Mouse (Mus musculus) ZHBTc4 (cell line): ENCODE data around the gene Lrrc66.
A peak's percentile ranks its signal among the peaks of the same experiment; 100 is the strongest.
"Not testable (repeated sequence)": the region's sequence is repeated elsewhere in the genome, so short reads cannot be mapped to it uniquely, and the experiment has no call there.

ENCODE experiments used
- DNase-seq: peaks from one replicate; pipeline ENCODE4 v3.0.0-alpha.2; 2011; ENCODE audit warnings: low read depth, low spot score

Lrrc66 gene

GRCm38 (mm10) chr5:73613296-73613695 is 19.0 kb downstream of the Lrrc66 start:
- no peak for DNase-seq

DNA sequence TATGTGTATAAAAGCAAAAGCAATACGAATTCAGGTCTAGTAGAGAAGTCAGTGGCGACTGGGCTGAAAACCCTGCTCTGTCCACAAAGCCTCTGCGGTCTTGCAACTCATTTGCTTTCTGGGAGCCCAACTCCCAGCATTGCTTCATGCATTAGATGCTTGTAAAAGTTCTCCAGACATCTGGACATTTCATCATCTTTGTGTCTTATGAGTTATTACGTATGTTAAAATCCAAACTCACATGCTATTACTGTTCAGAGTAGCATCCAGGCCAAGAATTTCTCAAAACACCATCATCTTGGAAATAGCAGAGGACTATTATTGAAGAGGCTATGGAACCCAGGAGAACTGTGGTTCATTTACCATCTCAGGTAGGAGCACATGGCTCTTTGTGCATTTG is 21.3 kb downstream of the Lrrc66 start:
- DNase-seq, result no peak

- no peak for DNase-seq
Measured at GRCm38 (mm10) chr5:73604964-73605363, 27.4 kb downstream of the Lrrc66 start.

GRCm38 (mm10) chr5:73604542-73604941 is 27.8 kb downstream of the Lrrc66 start:
- no peak for DNase-seq

GRCm38 (mm10) chr5:73602865-73603264 is 29.5 kb downstream of the Lrrc66 start:
- no peak for DNase-seq

DNA sequence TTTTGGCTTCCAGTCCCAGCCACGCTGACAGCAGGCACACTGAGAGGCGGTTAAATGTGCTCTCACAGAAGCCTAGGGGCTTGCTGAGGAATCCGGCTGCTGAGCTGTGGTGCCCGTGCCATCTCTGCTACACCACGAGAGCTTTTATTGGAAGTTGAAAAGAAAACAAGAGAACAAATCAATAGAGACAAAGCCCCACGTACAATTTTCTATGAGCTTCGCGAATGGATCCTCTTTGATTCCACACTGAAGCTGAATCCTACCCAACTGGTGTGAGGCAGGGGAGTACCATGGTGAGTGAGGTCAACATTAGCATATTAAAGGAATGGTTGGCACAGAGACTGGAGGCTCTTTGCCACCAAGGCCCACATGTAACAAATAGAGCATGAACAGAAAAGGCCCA is 31.0 kb downstream of the Lrrc66 start:
- no peak for DNase-seq

DNA sequence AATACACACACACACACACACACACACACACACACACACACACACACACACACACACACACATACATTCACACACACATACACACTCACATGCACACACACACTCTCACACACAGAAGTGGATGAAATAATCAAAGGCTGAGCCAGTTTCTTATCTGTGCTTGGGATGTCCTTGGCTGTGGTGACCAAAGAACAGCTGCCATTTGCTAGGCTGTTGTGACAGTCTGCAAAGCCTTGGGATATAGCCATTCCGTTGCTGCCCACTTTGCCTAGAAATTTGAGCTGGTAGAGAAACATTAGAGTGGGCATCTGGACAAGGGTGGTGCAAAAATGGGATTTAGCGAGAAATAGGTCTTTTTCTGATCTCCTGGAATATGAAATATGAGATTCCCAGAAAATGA is 32.3 kb downstream of the Lrrc66 start:
- DNase-seq, result no peak

DNA sequence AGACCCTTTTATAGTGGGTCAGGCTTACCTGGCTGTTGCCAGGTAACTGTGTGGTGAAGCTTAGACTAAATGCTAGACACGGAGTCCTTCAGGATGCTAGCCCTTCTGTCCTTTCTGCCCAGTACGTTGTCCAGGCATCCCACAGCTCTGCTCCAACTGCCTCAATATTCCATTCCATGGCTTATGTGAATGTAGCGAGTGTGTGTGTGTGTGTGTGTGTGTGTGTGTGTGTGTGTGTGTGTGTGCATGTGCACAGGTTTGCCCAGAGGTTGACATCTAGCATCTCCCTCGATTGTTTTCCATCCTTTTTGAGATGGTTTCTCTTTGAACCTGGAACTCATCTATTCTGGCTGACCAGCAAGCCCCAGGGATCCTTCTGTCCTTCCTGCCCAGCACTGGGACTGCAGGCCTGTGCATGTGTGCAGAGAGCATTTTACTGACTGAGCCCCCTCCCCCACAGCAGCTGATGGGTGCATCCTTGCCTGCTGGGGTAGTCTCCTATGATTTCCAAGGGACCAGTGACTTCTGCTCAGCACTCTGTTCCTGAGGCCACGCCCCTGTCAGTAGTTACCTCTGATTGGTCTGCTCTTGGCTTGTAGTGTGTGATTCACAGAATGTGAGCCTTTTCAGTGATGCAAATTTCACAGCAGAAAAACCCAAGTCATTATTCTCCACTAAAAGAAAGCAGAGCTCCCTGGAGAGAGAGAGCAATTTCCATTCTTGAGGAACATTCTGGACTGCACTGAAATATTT is 33.2 kb downstream of the Lrrc66 start:
- DNase-seq, result peak; percentile 59

GRCm38 (mm10) chr5:73587119-73587518 is 45.2 kb downstream of the Lrrc66 start:
- no peak for DNase-seq

- DNase-seq, result no peak
Measured at GRCm38 (mm10) chr5:73586597-73586996, 45.7 kb downstream of the Lrrc66 start.

DNA sequence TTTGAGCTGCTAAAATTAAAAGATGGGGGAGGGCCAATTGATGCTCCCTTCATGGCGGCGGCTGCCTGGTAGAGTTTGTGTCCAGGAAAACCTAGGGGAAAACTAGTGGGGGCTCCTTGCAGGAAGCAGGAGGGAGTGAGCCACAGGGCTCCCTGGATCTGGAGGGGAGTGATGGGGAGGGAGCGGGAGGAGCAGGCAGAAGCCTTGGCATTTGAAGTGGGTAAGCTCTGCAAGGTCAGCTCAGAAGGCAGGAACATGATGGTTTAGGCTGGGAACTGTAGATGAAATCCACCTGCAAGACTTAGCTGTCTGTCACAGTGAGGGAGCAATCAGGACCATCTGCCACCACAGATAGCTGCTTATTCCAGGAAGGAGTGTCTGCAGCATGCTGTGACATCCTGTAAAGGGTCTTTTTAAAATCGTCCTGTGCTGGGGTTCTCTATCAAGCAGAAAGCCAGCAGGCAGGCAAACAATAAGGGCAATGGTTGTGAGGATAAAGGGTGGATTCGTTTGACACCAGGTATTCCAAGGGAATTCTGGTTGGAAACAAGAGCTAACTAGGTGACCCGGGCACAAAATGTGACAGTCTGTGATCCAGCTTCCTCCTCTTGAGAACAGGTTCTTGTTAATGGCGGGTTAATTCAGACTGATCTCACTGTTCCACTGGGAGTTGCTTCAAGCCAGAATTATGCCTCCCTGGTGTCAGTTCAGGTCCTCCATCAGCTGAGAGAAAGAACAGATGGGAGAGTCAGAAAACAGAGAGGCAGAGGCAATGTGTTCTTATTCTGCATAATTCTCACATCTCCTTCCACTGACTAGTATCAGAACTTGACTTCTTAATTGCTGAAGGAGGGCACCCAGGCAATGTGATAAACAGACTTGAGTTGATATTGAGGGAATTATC is 46.9 kb downstream of the Lrrc66 start:
- no peak for DNase-seq

- not testable (repeated sequence) for DNase-seq
Measured at GRCm38 (mm10) chr5:73584011-73584410, 48.3 kb downstream of the Lrrc66 start.

- no peak for DNase-seq
Measured at GRCm38 (mm10) chr5:73578131-73578530, 54.2 kb downstream of the Lrrc66 start.

DNA sequence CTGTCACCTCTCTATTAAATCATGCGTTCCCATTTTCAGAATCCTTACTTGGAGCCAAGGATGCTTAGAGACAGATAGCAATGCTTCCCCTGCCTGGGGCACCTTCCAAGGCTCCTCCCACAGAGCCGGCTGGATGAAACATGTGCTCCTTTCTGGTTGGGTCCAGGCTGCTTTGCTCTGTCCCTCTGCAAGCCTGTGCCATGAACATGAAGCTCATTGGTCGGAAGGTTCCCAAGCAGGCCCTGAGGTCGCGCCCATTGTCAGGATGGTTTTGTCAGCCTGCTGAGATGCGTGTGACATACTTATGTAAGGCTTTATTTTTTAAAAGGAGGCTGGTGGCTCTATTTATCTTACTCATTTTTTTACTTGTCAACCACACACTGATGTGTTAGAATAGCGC is 55.6 kb downstream of the Lrrc66 start:
- DNase-seq, result no peak

- DNase-seq, result no peak
Measured at GRCm38 (mm10) chr5:73574616-73575015, 57.7 kb downstream of the Lrrc66 start.

DNA sequence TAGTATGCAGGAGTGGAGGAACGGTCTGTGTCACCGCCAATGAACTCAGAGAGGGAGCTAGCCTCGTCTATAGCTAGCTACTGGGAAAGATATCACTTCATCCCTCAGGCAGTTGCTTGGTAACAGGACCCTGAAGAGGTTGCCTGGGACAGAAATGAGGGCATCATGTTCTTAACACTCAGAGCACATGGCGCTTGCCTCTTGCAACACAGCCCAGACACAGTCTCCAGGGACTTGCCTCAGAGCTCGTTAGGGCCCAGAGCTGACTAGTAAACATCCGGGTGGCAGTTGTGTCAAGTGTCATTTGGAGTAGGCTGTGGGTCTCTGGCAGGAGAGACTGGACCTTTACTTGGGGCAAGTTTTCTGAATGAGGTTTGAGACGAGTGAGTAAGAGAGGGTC is 58.5 kb downstream of the Lrrc66 start:
- DNase-seq, result no peak

DNA sequence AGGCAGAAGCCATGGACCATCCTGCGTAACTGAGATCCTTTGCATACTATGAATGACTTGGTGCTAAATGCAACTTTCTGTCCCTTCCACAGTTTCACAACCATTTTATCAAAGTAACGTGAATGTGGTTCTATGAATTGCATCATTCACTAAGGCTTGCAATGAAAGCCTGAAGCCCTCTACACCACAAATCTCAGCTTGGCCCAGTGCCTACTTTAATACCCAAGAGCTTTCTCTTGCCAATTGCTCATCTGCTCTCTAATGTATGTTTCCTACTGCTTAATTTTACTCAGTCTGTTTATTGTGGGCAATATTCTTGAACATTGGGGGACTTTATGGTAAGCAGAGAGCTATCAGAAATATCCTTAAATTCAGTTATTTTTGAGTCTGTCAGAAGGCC is 59.5 kb downstream of the Lrrc66 start:
- DNase-seq, result no peak

DNA sequence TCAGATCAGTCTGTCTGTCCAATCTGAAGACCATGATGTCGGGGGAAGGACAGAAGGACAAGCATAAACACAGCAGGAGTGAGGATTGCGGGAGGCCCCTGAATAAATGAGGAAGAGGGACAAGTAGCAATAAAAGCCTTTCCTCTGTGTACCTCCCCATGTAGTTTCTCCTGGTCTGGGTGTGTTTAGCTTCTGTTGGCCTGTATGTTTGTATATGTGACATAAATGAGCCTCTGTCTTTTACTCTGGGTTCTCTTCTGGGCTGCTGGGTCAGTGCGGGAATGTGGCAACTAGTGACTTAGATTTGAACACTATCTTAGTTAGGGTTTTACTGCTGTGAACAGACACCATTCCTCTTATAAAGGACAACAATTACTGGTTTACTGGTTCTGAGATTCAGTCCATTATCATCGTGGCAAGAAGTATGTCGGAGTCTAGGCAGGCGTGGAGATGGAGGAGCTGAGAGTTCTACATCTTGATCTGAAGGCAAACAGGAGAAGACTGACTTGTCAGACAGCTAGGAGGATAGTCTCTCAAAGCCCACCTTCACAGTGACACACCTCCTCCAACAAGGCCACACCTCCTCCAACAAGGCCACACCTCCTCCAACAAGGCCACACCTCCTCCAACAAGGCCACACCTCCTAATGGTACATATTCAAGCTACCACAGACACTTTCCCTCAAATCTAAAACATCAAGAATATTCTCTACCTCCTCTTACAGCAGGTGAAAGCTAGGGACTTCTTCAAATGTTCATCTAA is 60.8 kb downstream of the Lrrc66 start:
- no peak for DNase-seq

GRCm38 (mm10) chr5:73569181-73569580 is 63.1 kb downstream of the Lrrc66 start:
- peak; percentile 86 for DNase-seq

GRCm38 (mm10) chr5:73566892-73567291 is 65.4 kb downstream of the Lrrc66 start:
- no peak for DNase-seq

- no peak for DNase-seq
Measured at GRCm38 (mm10) chr5:73566119-73566518, 66.2 kb downstream of the Lrrc66 start.

GRCm38 (mm10) chr5:73564038-73564437 is 68.3 kb downstream of the Lrrc66 start:
- DNase-seq, result no peak
